Mouse (Mus musculus) liver, postnatal 0 days (tissue): ENCODE data around the gene Olfr782. TPM values are rescaled to one million over a fixed set of nuclear protein-coding genes. Genes with fewer than 3 reads are reported as not detected.
"Not testable (repeated sequence)": the region's sequence is repeated elsewhere in the genome, so short reads cannot be mapped to it uniquely, and the experiment has no call there.

Source experiments
- ATAC-seq: fragments of 200-750 bp; cut with Nextera tagmentation; 2 replicates; pipeline ENCODE4 v1.8.0; 2017; ENCODE audit warnings: mild to moderate bottlenecking, moderate library complexity
- DNase-seq: peaks from one replicate; pipeline ENCODE4 v3.0.0-alpha.2; 2016
- H3K27ac ChIP-seq: fragments of 300-500 bp; sonication (generic); 2 replicates; pipeline ENCODE4 v1.5.1; 2014; ENCODE audit warnings: antibody characterized with exemption, moderate library complexity, mild to moderate bottlenecking, low read depth
- H3K27me3 ChIP-seq: fragments of 300-500 bp; sonication (generic); 2 replicates; pipeline ENCODE4 v1.6.1; 2014; ENCODE audit warnings: low read length, control low read depth, mixed read lengths; ENCODE audit not compliant: insufficient read depth
- H3K36me3 ChIP-seq: fragments of 300-500 bp; sonication (generic); replicated peaks from 2 replicates; pipeline ENCODE4 v1.6.1; 2014; ENCODE audit warnings: mild to moderate bottlenecking, control low read depth, low read length, moderate library complexity, mixed read lengths; ENCODE audit not compliant: insufficient read depth
- H3K4me1 ChIP-seq: fragments of 300-500 bp; sonication (generic); 2 replicates; pipeline ENCODE4 v1.6.1; 2014; ENCODE audit warnings: antibody characterized with exemption, mild to moderate bottlenecking, control low read depth; ENCODE audit not compliant: insufficient read depth
- H3K4me2 ChIP-seq: fragments of 300-500 bp; sonication (generic); 2 replicates; pipeline ENCODE4 v1.6.1; 2014; ENCODE audit warnings: low read depth, mild to moderate bottlenecking, low read length, moderate library complexity, mixed read lengths
- H3K4me3 ChIP-seq: fragments of 300-500 bp; sonication (generic); 2 replicates; pipeline ENCODE4 v1.5.1; 2014; ENCODE audit warnings: low read depth, low read length
- H3K9ac ChIP-seq: fragments of 300-500 bp; sonication (generic); replicated peaks from 2 replicates; pipeline ENCODE4 v1.6.1; 2014; ENCODE audit warnings: mild to moderate bottlenecking, moderate library complexity
- H3K9me3 ChIP-seq: fragments of 300-500 bp; sonication (generic); 2 replicates; pipeline ENCODE4 v1.6.1; 2016; ENCODE audit warnings: mild to moderate bottlenecking, control low read depth, low read length, mixed read lengths
- CTCF ChIP-seq: sonication (generic); IDR thresholded peaks from 2 replicates; pipeline ENCODE4 v1.5.1; 2016; ENCODE audit warnings: antibody characterized with exemption, low read depth
- EP300 ChIP-seq: IDR thresholded peaks from 2 replicates; pipeline ENCODE4 v1.6.1; 2016; ENCODE audit warnings: antibody characterized with exemption, low read depth, mild to moderate bottlenecking
- WGBS: fragments of 180-500 bp; shearing (Covaris S2); extraction: QIAGEN DNeasy Blood & Tissue Kit; methylation state at CpG from one replicate; pipeline ENCODE4 v1.1.7; 2014; ENCODE audit not compliant: insufficient replicate concordance; 5-methylcytosine and 5-hydroxymethylcytosine counted together
- polyA plus RNA-seq: library from polyadenylated mRNA; unstranded; fragments of >200 nt; fragmentation: Nextera tagmentation; extraction: Ambion mirVana; gene quantifications from 2 replicates; pipeline ENCODE4 v1.2.1, GENCODE M21; 2015

Gene Olfr782
- polyA plus RNA-seq, 1 experiment from 2014 or later: not detected

DNA sequence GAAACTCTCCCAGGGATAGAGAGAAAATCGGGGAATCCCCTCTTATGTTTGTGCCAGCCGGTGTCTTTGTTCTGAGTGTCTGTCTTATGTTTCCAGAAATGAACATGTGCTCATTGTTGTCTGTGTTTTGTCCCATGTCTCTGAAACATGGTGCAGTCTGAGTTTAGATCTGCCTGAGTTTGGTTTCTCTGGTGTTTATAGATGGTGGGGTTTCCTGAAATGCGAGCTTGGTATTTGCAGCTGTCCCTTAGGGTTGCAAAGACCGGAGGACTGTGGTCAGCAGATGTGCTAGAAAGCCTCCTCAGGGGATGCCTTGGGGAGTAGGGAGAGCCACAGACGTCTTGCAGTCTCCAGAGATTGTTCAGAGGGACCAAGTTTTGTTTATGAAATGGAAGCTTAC lies 8.7 kb downstream of the Olfr782 start:
- WGBS: 60% methylated on average over 5 of the region's 5 CpGs
- Histone ChIP-seq H3K9ac (no peak overlapping the region), H3K27ac (no peak overlapping the region), H3K9me3 (no peaks in the 10 kb centered on the region), H3K4me3 (no peak overlapping the region), H3K36me3 (no peaks in the 10 kb centered on the region), H3K27me3 (no peaks in the 10 kb centered on the region), H3K4me2 (no peak overlapping the region), H3K4me1 (no peaks in the 10 kb centered on the region)
- ATAC-seq (no peak), DNase-seq (no peak)
- TF ChIP-seq EP300 (no peak), CTCF (no peak)

DNA sequence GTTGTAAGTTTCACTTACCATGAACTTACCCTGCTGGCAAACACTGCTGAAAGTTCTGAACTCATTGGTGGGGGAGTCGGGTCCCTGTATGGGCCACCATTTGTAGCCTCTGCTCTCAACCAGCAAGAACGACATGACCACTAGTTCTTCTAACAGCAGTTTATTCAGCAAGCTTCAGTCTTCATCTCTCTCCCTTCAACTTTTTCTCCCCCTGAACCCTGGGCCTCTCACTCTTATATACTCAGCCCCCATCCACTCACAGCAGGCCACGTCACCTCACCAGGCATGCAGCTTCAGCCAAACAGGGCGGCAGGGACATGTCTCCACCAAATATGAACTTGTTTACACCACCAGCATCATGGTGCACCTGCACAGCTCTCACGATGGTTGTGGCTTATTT lies 25.4 kb downstream of the Olfr782 start:
- not testable (repeated sequence) for ATAC-seq, H3K27me3 ChIP-seq, H3K9me3 ChIP-seq, H3K4me3 ChIP-seq, H3K4me1 ChIP-seq, H3K27ac ChIP-seq, H3K4me2 ChIP-seq, H3K36me3 ChIP-seq, H3K9ac ChIP-seq, DNase-seq
- 78% methylated on average over 5 of the region's 5 CpGs for WGBS

- TF ChIP-seq CTCF: no peak
- TF ChIP-seq EP300: no peak
- H3K4me1 ChIP-seq: no peaks in the 10 kb centered on the region
- H3K9ac ChIP-seq: no peak within 1 kb of the TSS
- H3K27me3 ChIP-seq: no peaks in the 10 kb centered on the region
- no peak within 1 kb of the TSS for H3K4me2 ChIP-seq
- no peaks in the 10 kb centered on the region for H3K9me3 ChIP-seq
- ATAC-seq (no peak), DNase-seq (no peak)
- no peak within 1 kb of the TSS for H3K4me3 ChIP-seq
- H3K36me3 ChIP-seq: no peaks in the 10 kb centered on the region
- no peak within 1 kb of the TSS for H3K27ac ChIP-seq
Measured at GRCm38 (mm10) chr10:129383783-129384182, 35.1 kb downstream of the Olfr782 start, which contains the start of gene Olfr784. TSS of gene Olfr784 (plus strand) at chr10:129384083.

DNA sequence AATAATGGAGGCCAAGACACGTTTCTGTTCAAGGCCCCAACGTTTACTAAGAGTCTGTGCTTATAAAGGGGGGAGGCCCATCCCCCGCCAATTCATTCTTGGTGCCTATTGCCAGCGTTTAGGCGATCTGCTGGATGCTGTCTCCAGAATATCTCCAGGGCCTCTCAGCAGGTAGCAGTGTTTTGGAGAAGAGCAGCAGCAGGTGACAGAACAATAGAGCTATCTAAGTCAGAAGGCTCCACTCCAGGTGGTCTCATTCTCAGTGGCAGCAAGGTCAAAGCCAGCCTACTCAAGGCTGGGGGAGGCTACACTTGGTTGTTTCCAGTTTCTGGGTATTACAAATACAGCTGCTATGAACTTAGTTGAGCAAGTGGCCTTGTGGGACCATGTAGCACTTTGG lies 52.2 kb downstream of the Olfr782 start:
- no peak overlapping the region for H3K4me2 ChIP-seq
- H3K9ac ChIP-seq: no peak overlapping the region
- no peak overlapping the region for H3K27ac ChIP-seq
- H3K36me3 ChIP-seq: no peaks in the 10 kb centered on the region
- no peaks in the 10 kb centered on the region for H3K9me3 ChIP-seq
- DNase-seq: no peak
- TF ChIP-seq EP300 (no peak), CTCF (no peak)
- H3K4me1 ChIP-seq: no peaks in the 10 kb centered on the region
- no peak for ATAC-seq
- WGBS: 36% methylated on average over 5 of the region's 5 CpGs
- H3K27me3 ChIP-seq: no peaks in the 10 kb centered on the region
- H3K4me3 ChIP-seq: no peak overlapping the region

Other genes with a start within 250 kb of the Olfr782 start
- not detected in 2 replicates for gene Olfr768, start 249.5 kb upstream of the Olfr782 start, polyA plus RNA-seq
- gene Olfr769, start 231.0 kb upstream of the Olfr782 start, polyA plus RNA-seq: not detected in 2 replicates
- not detected in 2 replicates for gene Olfr770, start 209.9 kb upstream of the Olfr782 start, polyA plus RNA-seq
- not detected in 2 replicates for gene Olfr771, start 184.1 kb upstream of the Olfr782 start, polyA plus RNA-seq
- gene Olfr772, start 170.9 kb upstream of the Olfr782 start, polyA plus RNA-seq: not detected in 2 replicates
- not detected in 2 replicates for gene Olfr773, start 161.4 kb upstream of the Olfr782 start, polyA plus RNA-seq
- gene Olfr774, start 112.6 kb upstream of the Olfr782 start, polyA plus RNA-seq: not detected in 2 replicates
- not detected in 2 replicates for gene Olfr775, start 100.4 kb upstream of the Olfr782 start, polyA plus RNA-seq
- gene Olfr776, start 89.7 kb upstream of the Olfr782 start, polyA plus RNA-seq: not detected in 2 replicates
- not detected in 2 replicates for gene Olfr777, start 77.4 kb upstream of the Olfr782 start, polyA plus RNA-seq
- not detected in 2 replicates for gene Olfr780, start 30.7 kb upstream of the Olfr782 start, polyA plus RNA-seq
- gene Olfr781, start 20.0 kb upstream of the Olfr782 start, polyA plus RNA-seq: not detected in 2 replicates
- not detected in 2 replicates for gene Olfr784, start 35.2 kb downstream of the Olfr782 start, polyA plus RNA-seq
- not detected in 2 replicates for gene Olfr785, start 56.6 kb downstream of the Olfr782 start, polyA plus RNA-seq
- not detected in 2 replicates for gene Olfr786, start 78.5 kb downstream of the Olfr782 start, polyA plus RNA-seq
- not detected in 2 replicates for gene Olfr787, start 113.0 kb downstream of the Olfr782 start, polyA plus RNA-seq
- not detected in 2 replicates for gene Olfr788, start 122.1 kb downstream of the Olfr782 start, polyA plus RNA-seq
- not detected in 2 replicates for gene Olfr789, start 135.9 kb downstream of the Olfr782 start, polyA plus RNA-seq
- gene Olfr790, start 149.6 kb downstream of the Olfr782 start, polyA plus RNA-seq: not detected in 2 replicates
- gene Olfr791, start 172.9 kb downstream of the Olfr782 start, polyA plus RNA-seq: not detected in 2 replicates
- not detected in 2 replicates for gene Olfr792, start 190.3 kb downstream of the Olfr782 start, polyA plus RNA-seq
- gene Olfr794, start 218.8 kb downstream of the Olfr782 start, polyA plus RNA-seq: not detected in 2 replicates